33 mouse cellular contexts compared by ENCODE assay signal in genomic region chr3:78300506-78300905, GRCm38 (mm10).
"Had no signal": no experiment of that assay in that cellular context is flagged by ENCODE, and none has a peak within 500 bp of the region (broad histone marks: within the 10 kb centered on the region; RNA-seq: fewer than 3 reads in every experiment).

No protein-coding gene starts in this region.

- H3K36me3 ChIP-seq: limb, embryonic 10.5 days; limb, embryonic 12.5 days; limb, embryonic 13.5 days; limb, embryonic 15.5 days; liver, embryonic 12.5 days; liver, embryonic 13.5 days; liver, embryonic 15.5 days; lung, embryonic 15.5 days; midbrain, embryonic 10.5 days; midbrain, embryonic 12.5 days; midbrain, embryonic 13.5 days; midbrain, embryonic 15.5 days; neural tube, embryonic 12.5 days; neural tube, embryonic 13.5 days had no signal

- H3K4me2 ChIP-seq: limb, embryonic 12.5 days; limb, embryonic 13.5 days; limb, embryonic 15.5 days; liver, embryonic 11.5 days; liver, embryonic 12.5 days; liver, embryonic 13.5 days; liver, embryonic 15.5 days; lung, embryonic 14.5 days; lung, embryonic 15.5 days; midbrain, embryonic 11.5 days; midbrain, embryonic 12.5 days; midbrain, embryonic 13.5 days; midbrain, embryonic 15.5 days; neural tube, embryonic 12.5 days; neural tube, embryonic 13.5 days had no signal

- H3K27ac ChIP-seq: limb, embryonic 10.5 days; limb, embryonic 12.5 days; limb, embryonic 13.5 days; limb, embryonic 15.5 days; liver, embryonic 12.5 days; liver, embryonic 13.5 days; liver, embryonic 14.5 days; liver, embryonic 15.5 days; lung, embryonic 15.5 days; macrophage; midbrain, embryonic 10.5 days; midbrain, embryonic 12.5 days; midbrain, embryonic 13.5 days; midbrain, embryonic 15.5 days; neural tube, embryonic 12.5 days; neural tube, embryonic 13.5 days had no signal

- H3K9me3 ChIP-seq: limb, embryonic 10.5 days; limb, embryonic 12.5 days; limb, embryonic 13.5 days; limb, embryonic 15.5 days; liver, embryonic 12.5 days; liver, embryonic 13.5 days; liver, embryonic 15.5 days; lung, embryonic 15.5 days; megakaryocyte, embryonic 14.5 days; midbrain, embryonic 10.5 days; midbrain, embryonic 12.5 days; midbrain, embryonic 13.5 days; midbrain, embryonic 15.5 days; neural tube, embryonic 12.5 days; neural tube, embryonic 13.5 days had no signal

- H3K4me3 ChIP-seq: limb, embryonic 10.5 days; limb, embryonic 12.5 days; limb, embryonic 13.5 days; limb, embryonic 15.5 days; liver, embryonic 12.5 days; liver, embryonic 13.5 days; liver, embryonic 15.5 days; lung, embryonic 15.5 days; megakaryocyte, embryonic 14.5 days; midbrain, embryonic 10.5 days; midbrain, embryonic 12.5 days; midbrain, embryonic 13.5 days; midbrain, embryonic 15.5 days; myocyte; neural tube, embryonic 12.5 days; neural tube, embryonic 13.5 days had no signal

- H3K4me1 ChIP-seq: limb, embryonic 10.5 days; limb, embryonic 12.5 days; limb, embryonic 13.5 days; limb, embryonic 15.5 days; liver, embryonic 12.5 days; liver, embryonic 13.5 days; liver, embryonic 15.5 days; lung, embryonic 15.5 days; megakaryocyte, embryonic 14.5 days; midbrain, embryonic 10.5 days; midbrain, embryonic 12.5 days; midbrain, embryonic 13.5 days; midbrain, embryonic 15.5 days; neural tube, embryonic 12.5 days; neural tube, embryonic 13.5 days had no signal

- ATAC-seq: liver, embryonic 12.5 days; liver, postnatal 0 days; lung, postnatal 0 days; midbrain, embryonic 13.5 days; midbrain, embryonic 15.5 days; midbrain, embryonic 16.5 days had no signal

- DNase-seq: left cerebral cortex, postnatal 4 days; liver; liver, embryonic 13.5 days; liver, postnatal 0 days; lung, adult 18-20 months; lung, adult 2 months; lung, embryonic 14.5 days; lung, postnatal 10 days; lung, postnatal 14 days; lung, postnatal 36 days; lung, postnatal 4 days; midbrain, embryonic 14.5 days had no signal

- H3K9ac ChIP-seq: limb, embryonic 12.5 days; limb, embryonic 13.5 days; limb, embryonic 15.5 days; liver, embryonic 12.5 days; liver, embryonic 13.5 days; liver, embryonic 14.5 days; liver, embryonic 15.5 days; liver, postnatal 0 days; lung, embryonic 14.5 days; lung, embryonic 15.5 days; midbrain, embryonic 12.5 days; midbrain, embryonic 13.5 days; midbrain, embryonic 15.5 days; neural tube, embryonic 12.5 days; neural tube, embryonic 13.5 days had no signal

- H3K27me3 ChIP-seq: limb, embryonic 12.5 days; limb, embryonic 13.5 days; limb, embryonic 15.5 days; liver, embryonic 12.5 days; liver, embryonic 13.5 days; liver, embryonic 15.5 days; lung, embryonic 15.5 days; megakaryocyte, embryonic 14.5 days; midbrain, embryonic 12.5 days; midbrain, embryonic 13.5 days; midbrain, embryonic 15.5 days; neural tube, embryonic 12.5 days; neural tube, embryonic 13.5 days had no signal
